Mouse (Mus musculus) layer of hippocampus, adult 9-10 months (tissue): ENCODE results near the gene Mcoln2.
"Not testable (repeated sequence)": the region's sequence is repeated elsewhere in the genome, so short reads cannot be mapped to it uniquely, and the experiment has no call there.

Source experiments
- DNase-seq: peaks from one replicate; pipeline ENCODE4 v3.0.0; 2022; ENCODE audit warnings: low spot score

The Mcoln2 gene

GRCm38 (mm10) chr3:146186033-146186432, 36.4 kb downstream of the Mcoln2 start:
- no peak for DNase-seq

- DNase-seq: no peak
Measured at GRCm38 (mm10) chr3:146189933-146190332, 40.3 kb downstream of the Mcoln2 start.

GRCm38 (mm10) chr3:146192507-146192906, 42.9 kb downstream of the Mcoln2 start:
- DNase-seq: no peak

GRCm38 (mm10) chr3:146195153-146195552, 45.5 kb downstream of the Mcoln2 start:
- DNase-seq: no peak

GRCm38 (mm10) chr3:146196301-146196700, 46.7 kb downstream of the Mcoln2 start:
- DNase-seq: no peak

GRCm38 (mm10) chr3:146196780-146197743, 47.4 kb downstream of the Mcoln2 start:
- no peak for DNase-seq

GRCm38 (mm10) chr3:146197785-146198184, 48.2 kb downstream of the Mcoln2 start:
- DNase-seq: no peak

GRCm38 (mm10) chr3:146198803-146199481, 49.3 kb downstream of the Mcoln2 start:
- no peak for DNase-seq

GRCm38 (mm10) chr3:146199486-146199885, 49.9 kb downstream of the Mcoln2 start:
- DNase-seq: no peak

GRCm38 (mm10) chr3:146204375-146204774, 54.7 kb downstream of the Mcoln2 start:
- no peak for DNase-seq

GRCm38 (mm10) chr3:146205305-146205704, 55.7 kb downstream of the Mcoln2 start:
- DNase-seq: no peak

- DNase-seq: no peak
Measured at GRCm38 (mm10) chr3:146206635-146207034, 57.0 kb downstream of the Mcoln2 start.

- DNase-seq: no peak
Measured at GRCm38 (mm10) chr3:146207440-146207839, 57.8 kb downstream of the Mcoln2 start.

GRCm38 (mm10) chr3:146209759-146210158, 60.1 kb downstream of the Mcoln2 start:
- not testable (repeated sequence) for DNase-seq

GRCm38 (mm10) chr3:146211141-146211747, 61.6 kb downstream of the Mcoln2 start:
- no peak for DNase-seq

GRCm38 (mm10) chr3:146211964-146212363, 62.3 kb downstream of the Mcoln2 start:
- DNase-seq: no peak

GRCm38 (mm10) chr3:146213336-146213735, 63.7 kb downstream of the Mcoln2 start:
- DNase-seq: no peak

- DNase-seq: no peak
Measured at GRCm38 (mm10) chr3:146216561-146216960, 66.9 kb downstream of the Mcoln2 start.

GRCm38 (mm10) chr3:146220776-146221486, 71.3 kb downstream of the Mcoln2 start, which contains the start of gene Lpar3:
Gene Lpar3 (plus strand): TSS chr3:146220963.
- no peak for DNase-seq

- no peak for DNase-seq
Measured at GRCm38 (mm10) chr3:146224271-146224670, 74.6 kb downstream of the Mcoln2 start.

- DNase-seq: no peak
Measured at GRCm38 (mm10) chr3:146225061-146225761, 75.6 kb downstream of the Mcoln2 start.
